Mouse (Mus musculus) testis, adult 2 months (tissue): Measurements from ENCODE around the gene Harbi1. TPM values are rescaled to one million over a fixed set of nuclear protein-coding genes. Genes with fewer than 3 reads are reported as not detected.

Experiments used
- H3K27ac ChIP-seq: fragments of 200-500 bp; 2 replicates; pipeline ENCODE4 v1.5.1; 2012; ENCODE audit warnings: low read depth, low read length; ENCODE audit not compliant: control insufficient read depth, insufficient read depth
- H3K27me3 ChIP-seq: fragments of 200-500 bp; 2 replicates; pipeline ENCODE4 v1.6.1; 2012; ENCODE audit warnings: mild to moderate bottlenecking, low read length, moderate library complexity; ENCODE audit not compliant: control insufficient read depth, insufficient read depth
- H3K36me3 ChIP-seq: fragments of 200-500 bp; 2 replicates; pipeline ENCODE4 v1.6.1; 2012; ENCODE audit warnings: mild to moderate bottlenecking, low read length; ENCODE audit not compliant: control insufficient read depth, insufficient read depth
- H3K4me1 ChIP-seq: fragments of 200-500 bp; 2 replicates; pipeline ENCODE4 v1.6.1; 2012; ENCODE audit warnings: low read length; ENCODE audit not compliant: control insufficient read depth, insufficient read depth
- H3K4me3 ChIP-seq: fragments of 200-500 bp; 2 replicates; pipeline ENCODE4 v1.5.1; 2012; ENCODE audit warnings: low read depth, mild to moderate bottlenecking, low read length, moderate library complexity, mixed read lengths; ENCODE audit not compliant: control insufficient read depth
- CTCF ChIP-seq: fragments of 200-500 bp; IDR thresholded peaks from 2 replicates; pipeline ENCODE4 v1.5.1; 2012; ENCODE audit warnings: low read depth, mild to moderate bottlenecking, inconsistent platforms, low read length, moderate library complexity; ENCODE audit not compliant: control insufficient read depth, insufficient read depth, insufficient replicate concordance
- POLR2A ChIP-seq: fragments of 200-500 bp; IDR thresholded peaks from 2 replicates; pipeline ENCODE4 v1.6.1; 2012; ENCODE audit warnings: low read depth, mild to moderate bottlenecking, inconsistent platforms, low read length, moderate library complexity; ENCODE audit not compliant: control insufficient read depth
- polyA plus RNA-seq: library from polyadenylated mRNA; depleted of rRNA; stranded (reverse); fragments of >200 nt; gene quantifications from 2 replicates; pipeline ENCODE4 v1.2.3, GENCODE M21; 2012; rRNA removed

The Harbi1 gene
- polyA plus RNA-seq, 1 experiment, result 3.3 TPM

- H3K4me3 ChIP-seq, result peak overlapping the region; percentile 97
- no peaks in the 10 kb centered on the region for H3K27me3 ChIP-seq
- no peaks in the 10 kb centered on the region for H3K36me3 ChIP-seq
- H3K27ac ChIP-seq, result no peak overlapping the region
- peaks cover 2% of the 10 kb centered on the region; the same call in 1 of the 2 replicates for H3K4me1 ChIP-seq
- TF ChIP-seq CTCF, result no peak
- TF ChIP-seq POLR2A, result no peak
These were observed 18.9 kb downstream of the Harbi1 start for GRCm38 (mm10) chr2:91729571-91729970.

- Histone ChIP-seq H3K4me1 (peaks cover 2% of the 10 kb centered on the region; the same call in 1 of the 2 replicates), H3K27me3 (no peaks in the 10 kb centered on the region), H3K27ac (peak within 1 kb of the TSS; percentile 94), H3K4me3 (peak within 1 kb of the TSS; percentile 97), H3K36me3 (no peaks in the 10 kb centered on the region)
- TF ChIP-seq POLR2A (peak; percentile 64; the same call in 1 of the 2 replicates), CTCF (no peak)
These were observed 19.5 kb downstream of the Harbi1 start, which contains the start of gene Ambra1 for GRCm38 (mm10) chr2:91729971-91730821. Gene Ambra1, plus strand, starts transcription at chr2:91730134.

- Histone ChIP-seq H3K36me3 (no peaks in the 10 kb centered on the region), H3K4me3 (no peak overlapping the region), H3K27ac (no peak overlapping the region), H3K4me1 (peaks cover 2% of the 10 kb centered on the region; the same call in 1 of the 2 replicates), H3K27me3 (no peaks in the 10 kb centered on the region)
- no peak for TF ChIP-seq CTCF
- no peak for TF ChIP-seq POLR2A
These were observed 24.6 kb downstream of the Harbi1 start for GRCm38 (mm10) chr2:91735221-91735620.

- Histone ChIP-seq H3K36me3 (no peaks in the 10 kb centered on the region), H3K4me3 (no peak overlapping the region), H3K27ac (no peak overlapping the region), H3K4me1 (no peaks in the 10 kb centered on the region), H3K27me3 (no peaks in the 10 kb centered on the region)
- no peak for TF ChIP-seq POLR2A
- TF ChIP-seq CTCF, result no peak
These were observed 28.9 kb downstream of the Harbi1 start for GRCm38 (mm10) chr2:91739586-91739985.

GRCm38 (mm10) chr2:91744686-91745085 lies 34.0 kb downstream of the Harbi1 start:
- TF ChIP-seq CTCF, result no peak
- TF ChIP-seq POLR2A, result no peak

GRCm38 (mm10) chr2:91749811-91750261 lies 39.2 kb downstream of the Harbi1 start:
- Histone ChIP-seq H3K27ac (no peak overlapping the region), H3K4me3 (no peak overlapping the region), H3K4me1 (no peaks in the 10 kb centered on the region), H3K27me3 (no peaks in the 10 kb centered on the region), H3K36me3 (no peaks in the 10 kb centered on the region)
- no peak for TF ChIP-seq CTCF
- TF ChIP-seq POLR2A, result no peak

More at GRCm38 (mm10) chr2:91744686-91745085, 34.0 kb downstream of the Harbi1 start:
- H3K36me3 ChIP-seq, result no peaks in the 10 kb centered on the region
- no peaks in the 10 kb centered on the region for H3K27me3 ChIP-seq
- no peaks in the 10 kb centered on the region for H3K4me1 ChIP-seq
- no peak overlapping the region for H3K4me3 ChIP-seq
- no peak overlapping the region for H3K27ac ChIP-seq

Other genes starting within 250 kb of the Harbi1 start
- gene Ckap5, start 184.1 kb upstream of the Harbi1 start, polyA plus RNA-seq, result 26.4 and 36.3 TPM in 2 replicates
- 0.08 and 0.14 TPM in 2 replicates for gene F2, start 74.4 kb upstream of the Harbi1 start, polyA plus RNA-seq
- 6.3 and 6.5 TPM in 2 replicates for gene Zfp408, start 61.1 kb upstream of the Harbi1 start, polyA plus RNA-seq
- gene Arhgap1, start 61.0 kb upstream of the Harbi1 start, polyA plus RNA-seq, result 22.8 and 23.7 TPM in 2 replicates
- 37.5 and 38.3 TPM in 2 replicates for gene Atg13, start 276 bp upstream of the Harbi1 start, polyA plus RNA-seq
- 31.2 and 31.3 TPM in 2 replicates for gene Ambra1, start 19.3 kb downstream of the Harbi1 start, polyA plus RNA-seq
- gene Chrm4, start 216.4 kb downstream of the Harbi1 start, polyA plus RNA-seq, result 20.3 and 23.6 TPM in 2 replicates
- gene Mdk, start 221.4 kb downstream of the Harbi1 start, polyA plus RNA-seq, result 9.6 TPM in 2 replicates
- gene Gm9821, start 234.9 kb downstream of the Harbi1 start, polyA plus RNA-seq, result not detected in 2 replicates